Mouse (Mus musculus) embryonic facial prominence, embryonic 15.5 days (tissue): Measurements from ENCODE around the gene Enpp1. TPM values are rescaled to one million over a fixed set of nuclear protein-coding genes. Genes with fewer than 3 reads are reported as not detected.

ENCODE experiments used
- ATAC-seq: fragments of 200-750 bp; cut with Nextera tagmentation; 2 replicates; pipeline ENCODE4 v1.8.0; 2017; ENCODE audit warnings: low read depth, moderate TSS enrichment; ENCODE audit not compliant: insufficient number of reproducible peaks, low FRiP score, low TSS enrichment
- H3K27ac ChIP-seq: fragments of 300-500 bp; sonication (generic); replicated peaks from 2 replicates; pipeline ENCODE4 v1.5.1; 2015; ENCODE audit warnings: mild to moderate bottlenecking, inconsistent platforms
- H3K27me3 ChIP-seq: fragments of 300-500 bp; sonication (generic); 2 replicates; pipeline ENCODE4 v1.6.1; 2015; ENCODE audit warnings: inconsistent platforms
- H3K36me3 ChIP-seq: fragments of 300-500 bp; sonication (generic); 2 replicates; pipeline ENCODE4 v1.6.1; 2015; ENCODE audit warnings: mild to moderate bottlenecking, inconsistent platforms
- H3K4me1 ChIP-seq: fragments of 300-500 bp; sonication (generic); 2 replicates; pipeline ENCODE4 v1.6.1; 2015; ENCODE audit warnings: inconsistent platforms
- H3K4me2 ChIP-seq: fragments of 300-500 bp; sonication (generic); replicated peaks from 2 replicates; pipeline ENCODE4 v1.6.1; 2015; ENCODE audit warnings: mild to moderate bottlenecking, inconsistent platforms
- H3K4me3 ChIP-seq: fragments of 300-500 bp; sonication (generic); replicated peaks from 2 replicates; pipeline ENCODE4 v1.5.1; 2015; ENCODE audit warnings: mild to moderate bottlenecking, inconsistent platforms
- H3K9ac ChIP-seq: fragments of 300-500 bp; sonication (generic); 2 replicates; pipeline ENCODE4 v1.6.1; 2015; ENCODE audit warnings: inconsistent platforms
- H3K9me3 ChIP-seq: fragments of 300-500 bp; sonication (generic); replicated peaks from 2 replicates; pipeline ENCODE4 v1.6.1; 2016; ENCODE audit warnings: inconsistent platforms
- WGBS: fragments of 180-500 bp; shearing (Covaris S2); methylation state at CpG from one replicate; pipeline ENCODE4 v1.1.7; 2015; 5-methylcytosine and 5-hydroxymethylcytosine counted together
- polyA plus RNA-seq: library from polyadenylated mRNA; unstranded; fragments of >200 nt; fragmentation: Nextera tagmentation; extraction: Ambion mirVana; gene quantifications from 2 replicates; pipeline ENCODE4 v1.2.1, GENCODE M21; 2015

Gene Enpp1
- polyA plus RNA-seq, 1 experiment from 2014 or later, result 7.5 TPM

DNA sequence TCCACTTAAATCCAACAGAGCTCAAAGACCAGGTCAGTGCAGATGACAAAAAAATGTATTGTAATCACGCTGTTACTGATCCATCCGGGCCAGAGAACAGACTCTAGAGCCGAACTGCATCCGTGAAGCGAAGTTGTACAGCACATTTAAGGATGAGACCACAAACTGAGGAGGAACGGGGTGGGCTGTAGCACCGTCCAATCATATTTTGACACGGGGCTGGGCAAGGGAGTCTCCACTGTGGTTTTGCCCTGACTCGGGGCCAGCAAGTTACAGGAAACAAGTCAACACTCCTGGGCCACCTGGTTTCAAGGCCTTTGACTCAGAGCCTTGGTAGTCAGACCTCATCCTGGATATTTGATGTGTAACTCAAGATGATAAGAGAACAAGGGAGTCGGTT, 76.1 kb downstream of the Enpp1 start:
- Histone ChIP-seq H3K4me3 (no peak overlapping the region), H3K27me3 (no peaks in the 10 kb centered on the region), H3K9ac (no peak overlapping the region), H3K27ac (no peak overlapping the region), H3K36me3 (no peaks in the 10 kb centered on the region), H3K4me1 (peaks cover 8% of the 10 kb centered on the region; the same call in 1 of the 2 replicates), H3K4me2 (no peak overlapping the region), H3K9me3 (no peaks in the 10 kb centered on the region)
- WGBS, result 85% methylated on average over 10 of the region's 10 CpGs
- ATAC-seq, result no peak

DNA sequence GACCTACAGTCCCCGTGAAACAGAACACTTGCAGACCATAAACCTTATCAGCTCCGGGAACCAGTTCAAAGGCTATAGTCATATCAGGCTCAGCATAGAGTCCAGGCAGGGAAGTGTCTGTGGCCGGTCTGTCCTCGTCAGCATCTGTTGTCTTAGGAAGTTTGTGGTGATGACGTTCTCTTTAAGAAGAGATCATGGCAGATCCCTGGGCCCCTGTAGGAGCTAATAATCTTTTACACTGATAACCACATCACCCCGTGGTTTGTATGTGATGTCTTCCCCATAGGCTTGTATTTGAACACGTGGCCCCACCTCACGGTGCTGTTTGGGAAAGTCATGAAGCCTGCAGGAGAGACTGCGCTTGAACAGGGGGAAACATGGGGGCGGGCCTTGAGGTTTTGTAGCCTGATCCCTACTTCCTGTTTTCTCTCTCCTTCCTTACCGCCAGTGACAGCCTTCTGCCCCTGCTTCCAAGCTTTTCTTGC, 76.6 kb downstream of the Enpp1 start:
- Histone ChIP-seq H3K9ac (no peak overlapping the region), H3K27ac (no peak overlapping the region), H3K4me2 (no peak overlapping the region), H3K27me3 (no peaks in the 10 kb centered on the region), H3K4me3 (no peak overlapping the region), H3K4me1 (peaks cover 10% of the 10 kb centered on the region; the same call in 1 of the 2 replicates), H3K9me3 (no peaks in the 10 kb centered on the region), H3K36me3 (no peaks in the 10 kb centered on the region)
- no peak; the same call in 1 of the 2 replicates for ATAC-seq
- 74% methylated on average over 11 of the region's 11 CpGs for WGBS

DNA sequence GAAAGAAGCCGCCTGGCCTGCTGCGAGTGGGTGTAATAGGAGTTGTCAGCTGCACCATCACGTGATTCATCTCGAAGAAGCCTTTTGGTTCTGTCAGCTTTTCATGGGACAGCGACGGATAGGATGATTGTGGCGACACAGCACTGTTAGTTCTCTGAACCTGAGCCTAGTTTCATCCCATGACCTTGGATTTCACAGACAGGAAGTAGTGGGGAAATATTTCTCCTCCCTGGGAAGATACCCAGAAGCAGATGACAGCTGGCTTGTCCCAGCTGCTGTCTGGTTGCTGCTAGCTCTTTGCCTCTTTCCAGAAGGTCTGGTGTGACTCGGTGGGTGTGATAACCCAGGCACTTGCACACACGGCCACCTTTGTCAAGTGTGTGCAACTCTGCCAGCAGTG, 77.7 kb downstream of the Enpp1 start:
- no peaks in the 10 kb centered on the region for H3K36me3 ChIP-seq
- no peak overlapping the region for H3K9ac ChIP-seq
- H3K27me3 ChIP-seq, result no peaks in the 10 kb centered on the region
- H3K4me3 ChIP-seq, result no peak overlapping the region
- H3K27ac ChIP-seq, result no peak overlapping the region
- no peak for ATAC-seq
- H3K4me2 ChIP-seq, result no peak overlapping the region
- 63% methylated on average over 9 of the region's 9 CpGs for WGBS
- H3K4me1 ChIP-seq, result peaks cover 11% of the 10 kb centered on the region; the same call in 1 of the 2 replicates
- H3K9me3 ChIP-seq, result no peaks in the 10 kb centered on the region

DNA sequence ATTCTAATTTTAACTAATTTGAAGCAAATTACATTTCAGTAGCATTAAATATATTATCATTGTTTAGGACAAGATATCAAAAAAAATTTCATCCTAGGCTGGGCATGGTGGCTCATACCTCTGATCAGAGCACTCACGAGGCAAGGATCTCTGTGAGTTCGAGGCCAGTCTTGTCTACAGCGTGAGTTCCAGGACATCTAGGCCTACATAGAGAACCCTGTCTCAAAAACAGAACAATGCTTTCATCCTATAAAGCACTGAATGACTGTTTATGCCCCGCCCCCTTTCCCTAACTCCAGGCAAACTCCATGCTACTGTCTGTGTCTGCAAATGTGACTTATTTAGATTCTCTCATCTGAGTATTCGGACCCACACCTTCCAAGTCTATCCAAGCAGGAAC, 80.8 kb downstream of the Enpp1 start:
- Histone ChIP-seq H3K27me3 (0 out of 2 replicates have a peak, but pooled peaks cover 6% of the 10 kb centered on the region), H3K4me2 (no peak overlapping the region), H3K9me3 (no peaks in the 10 kb centered on the region), H3K9ac (no peak overlapping the region), H3K36me3 (no peaks in the 10 kb centered on the region), H3K4me3 (no peak overlapping the region), H3K4me1 (0 out of 2 replicates have a peak, but pooled peaks cover 2% of the 10 kb centered on the region), H3K27ac (no peak overlapping the region)
- no peak for ATAC-seq
- 92% methylated on average over 5 of the region's 5 CpGs for WGBS

DNA sequence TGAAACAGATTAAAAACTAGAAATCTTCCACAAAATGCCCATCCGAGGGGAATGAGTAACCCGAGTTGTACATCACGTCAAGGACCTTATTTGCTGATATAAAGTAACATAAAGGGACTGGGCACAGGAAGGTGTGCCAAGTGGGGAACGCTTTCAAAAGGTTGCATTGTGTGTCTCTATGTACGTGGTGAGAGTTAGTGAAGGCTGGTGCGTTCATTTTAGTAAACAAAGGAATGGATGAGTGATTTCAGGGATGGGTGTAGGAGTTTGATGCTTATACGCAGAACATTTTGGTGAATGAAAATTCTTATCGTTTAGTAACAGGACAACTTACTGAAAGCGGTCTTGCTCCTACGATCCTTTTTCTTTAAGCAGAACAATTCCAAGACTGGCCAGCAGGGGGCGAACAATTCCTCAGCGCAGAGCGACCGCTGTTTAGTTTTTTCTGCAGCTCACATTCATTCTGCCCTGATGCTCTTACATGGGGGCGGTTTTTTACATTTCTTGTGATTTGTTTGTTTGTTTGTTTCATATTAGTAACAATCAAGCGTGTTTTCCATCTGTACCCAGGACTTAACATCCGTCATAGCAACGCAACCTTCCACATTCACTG, 81.4 kb downstream of the Enpp1 start:
- Histone ChIP-seq H3K9me3 (no peaks in the 10 kb centered on the region), H3K9ac (no peak overlapping the region), H3K27ac (no peak overlapping the region), H3K4me1 (0 out of 2 replicates have a peak, but pooled peaks cover 2% of the 10 kb centered on the region), H3K27me3 (0 out of 2 replicates have a peak, but pooled peaks cover 6% of the 10 kb centered on the region), H3K36me3 (no peaks in the 10 kb centered on the region), H3K4me2 (peak overlapping the region; percentile 30; the same call in 1 of the 2 replicates), H3K4me3 (no peak overlapping the region)
- ATAC-seq, result no peak; the same call in 1 of the 2 replicates
- 22% methylated on average over 18 of the region's 18 CpGs for WGBS

DNA sequence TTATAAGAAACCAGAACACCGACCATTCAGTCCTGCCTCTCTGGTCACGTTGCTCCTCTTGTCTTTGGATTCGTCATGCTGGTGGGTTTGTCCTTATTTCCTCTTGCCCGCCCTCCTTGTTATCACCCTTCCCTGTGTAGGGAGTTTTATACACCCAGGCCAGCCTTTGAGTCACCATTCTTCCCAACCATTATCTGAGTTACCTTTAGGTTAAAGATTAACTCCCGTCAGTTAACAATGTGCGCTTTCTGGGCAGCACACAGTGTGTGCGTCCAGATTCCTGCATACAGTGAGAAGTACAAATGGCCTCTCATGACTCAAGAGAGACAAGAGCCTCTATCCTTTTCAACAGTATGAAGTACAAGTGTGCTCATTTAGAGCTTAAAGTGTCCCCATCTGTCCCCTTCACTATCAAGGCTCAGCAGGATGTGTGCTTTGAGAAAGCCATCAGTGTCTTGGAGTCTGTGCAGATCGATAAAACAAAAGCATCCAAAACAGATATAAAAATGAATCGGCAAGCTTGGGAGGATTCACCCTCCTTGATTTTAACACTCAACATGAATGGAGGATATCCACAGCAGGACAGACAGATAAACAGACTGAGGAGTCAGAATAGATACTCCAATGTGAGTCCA, 82.8 kb downstream of the Enpp1 start:
- 85% methylated on average over 9 of the region's 9 CpGs for WGBS
- 0 out of 2 replicates have a peak, but pooled peaks cover 6% of the 10 kb centered on the region for H3K27me3 ChIP-seq
- H3K4me3 ChIP-seq, result no peak overlapping the region
- no peak for ATAC-seq
- no peaks in the 10 kb centered on the region for H3K9me3 ChIP-seq
- H3K4me2 ChIP-seq, result no peak overlapping the region
- H3K27ac ChIP-seq, result no peak overlapping the region
- no peaks in the 10 kb centered on the region for H3K36me3 ChIP-seq
- H3K9ac ChIP-seq, result no peak overlapping the region
- H3K4me1 ChIP-seq, result 0 out of 2 replicates have a peak, but pooled peaks cover 2% of the 10 kb centered on the region

DNA sequence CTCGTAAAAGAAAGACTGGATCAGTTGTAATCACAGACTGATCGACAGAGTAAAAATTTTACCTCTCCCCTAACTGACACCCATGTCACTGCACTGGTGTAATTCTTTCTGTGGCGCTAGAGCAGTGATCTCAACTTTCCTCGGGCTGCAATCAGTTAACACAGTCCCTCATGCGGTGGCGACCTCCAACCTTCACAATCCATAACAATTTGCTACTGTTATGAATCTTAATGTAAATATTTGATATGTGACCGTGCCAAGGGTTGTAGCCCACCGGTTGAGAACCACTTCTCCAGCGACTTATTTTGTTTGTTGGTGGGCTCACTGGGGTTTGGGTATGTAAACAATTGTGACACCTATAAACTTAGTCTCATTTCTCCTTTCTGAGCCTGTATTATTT, 83.5 kb downstream of the Enpp1 start:
- no peak overlapping the region for H3K4me2 ChIP-seq
- H3K27me3 ChIP-seq, result 0 out of 2 replicates have a peak, but pooled peaks cover 6% of the 10 kb centered on the region
- H3K4me3 ChIP-seq, result no peak overlapping the region
- H3K27ac ChIP-seq, result no peak overlapping the region
- no peak for ATAC-seq
- 69% methylated on average over 9 of the region's 9 CpGs for WGBS
- H3K9ac ChIP-seq, result no peak overlapping the region
- no peaks in the 10 kb centered on the region for H3K36me3 ChIP-seq
- H3K9me3 ChIP-seq, result no peaks in the 10 kb centered on the region
- 0 out of 2 replicates have a peak, but pooled peaks cover 2% of the 10 kb centered on the region for H3K4me1 ChIP-seq

DNA sequence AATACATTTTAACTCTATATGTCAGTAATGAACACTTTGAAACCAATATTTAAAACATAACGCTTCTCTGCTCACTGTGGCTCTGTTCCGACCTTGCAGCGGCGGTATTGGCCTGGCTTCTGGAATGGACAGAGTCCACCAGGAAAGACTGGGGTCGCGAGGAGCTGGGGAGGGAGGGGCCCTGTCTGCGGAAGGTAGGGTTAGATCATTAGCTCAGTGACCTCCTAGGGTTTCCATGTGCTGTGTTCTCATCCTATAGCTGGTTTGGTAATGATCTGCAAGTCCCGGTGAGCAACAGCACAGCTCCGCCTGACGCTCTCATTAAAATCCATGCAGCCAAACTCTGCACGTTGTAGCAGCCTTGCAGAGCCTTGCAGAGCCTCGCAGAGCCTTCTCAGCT, 84.7 kb downstream of the Enpp1 start:
- WGBS, result 71% methylated on average over 12 of the region's 12 CpGs
- Histone ChIP-seq H3K36me3 (no peaks in the 10 kb centered on the region), H3K27ac (no peak overlapping the region), H3K9ac (no peak overlapping the region), H3K4me3 (no peak overlapping the region), H3K4me2 (no peak overlapping the region), H3K27me3 (0 out of 2 replicates have a peak, but pooled peaks cover 6% of the 10 kb centered on the region), H3K9me3 (no peaks in the 10 kb centered on the region), H3K4me1 (0 out of 2 replicates have a peak, but pooled peaks cover 2% of the 10 kb centered on the region)
- ATAC-seq, result no peak

DNA sequence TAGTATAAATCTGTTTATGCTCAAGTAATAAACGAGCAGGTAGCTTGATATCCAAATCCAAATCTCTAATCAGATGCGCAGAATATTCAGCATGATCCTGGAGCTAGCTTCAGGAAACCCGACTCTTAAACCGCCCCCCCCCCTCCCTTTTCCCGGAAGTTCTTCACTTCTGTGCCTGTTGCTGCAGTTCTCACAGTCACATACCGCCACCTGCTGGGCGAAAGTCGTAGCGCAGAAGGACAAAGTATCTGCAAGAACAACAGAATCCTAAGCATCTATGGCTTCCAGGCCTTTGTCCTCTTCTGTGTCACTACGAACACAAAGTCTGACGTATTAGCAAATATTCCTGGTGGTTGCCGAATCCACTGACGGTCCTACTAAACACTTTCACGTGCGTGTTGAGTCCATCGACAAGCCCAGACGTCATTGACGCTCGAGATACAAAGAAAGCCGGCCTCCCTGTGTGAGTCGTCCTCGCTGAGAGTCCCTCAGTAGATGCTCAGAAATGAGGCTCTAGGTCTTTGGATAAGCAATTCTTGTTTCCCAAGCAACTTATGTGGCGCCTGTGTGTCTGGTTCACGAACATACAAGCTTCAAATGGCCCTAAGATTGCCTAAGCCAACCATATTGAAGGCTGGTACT, 86.8 kb downstream of the Enpp1 start:
- no peaks in the 10 kb centered on the region for H3K36me3 ChIP-seq
- 0 out of 2 replicates have a peak, but pooled peaks cover 6% of the 10 kb centered on the region for H3K27me3 ChIP-seq
- no peak for ATAC-seq
- no peaks in the 10 kb centered on the region for H3K4me1 ChIP-seq
- no peaks in the 10 kb centered on the region for H3K9me3 ChIP-seq
- no peak overlapping the region for H3K27ac ChIP-seq
- no peak overlapping the region for H3K4me3 ChIP-seq
- H3K4me2 ChIP-seq, result peak overlapping the region; percentile 30
- WGBS, result 32% methylated on average over 24 of the region's 24 CpGs
- H3K9ac ChIP-seq, result no peak overlapping the region

DNA sequence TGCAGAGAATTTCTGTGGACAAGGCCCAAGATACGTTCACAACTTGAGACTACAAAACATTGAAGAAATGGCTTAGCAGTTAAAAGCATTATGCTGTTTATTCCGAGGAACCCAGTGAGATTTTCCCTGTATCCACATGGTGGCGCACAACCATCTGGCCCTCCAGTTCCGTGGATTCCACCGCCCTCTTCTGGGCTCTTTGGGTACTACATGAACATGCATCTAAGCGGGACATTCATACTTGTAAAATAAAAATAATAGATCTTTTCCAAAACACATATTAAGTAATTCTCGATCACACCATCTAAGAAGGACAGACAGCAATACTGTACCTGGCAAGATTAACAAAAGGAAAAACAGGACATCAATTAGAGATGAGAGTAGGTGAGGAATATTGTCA, 89.4 kb downstream of the Enpp1 start:
- no peaks in the 10 kb centered on the region for H3K4me1 ChIP-seq
- no peak for ATAC-seq
- H3K36me3 ChIP-seq, result no peaks in the 10 kb centered on the region
- no peaks in the 10 kb centered on the region for H3K9me3 ChIP-seq
- H3K4me3 ChIP-seq, result no peak overlapping the region
- WGBS, result 22% methylated on average over 7 of the region's 7 CpGs
- no peak overlapping the region for H3K4me2 ChIP-seq
- no peak overlapping the region for H3K27ac ChIP-seq
- no peaks in the 10 kb centered on the region for H3K27me3 ChIP-seq
- no peak overlapping the region for H3K9ac ChIP-seq

DNA sequence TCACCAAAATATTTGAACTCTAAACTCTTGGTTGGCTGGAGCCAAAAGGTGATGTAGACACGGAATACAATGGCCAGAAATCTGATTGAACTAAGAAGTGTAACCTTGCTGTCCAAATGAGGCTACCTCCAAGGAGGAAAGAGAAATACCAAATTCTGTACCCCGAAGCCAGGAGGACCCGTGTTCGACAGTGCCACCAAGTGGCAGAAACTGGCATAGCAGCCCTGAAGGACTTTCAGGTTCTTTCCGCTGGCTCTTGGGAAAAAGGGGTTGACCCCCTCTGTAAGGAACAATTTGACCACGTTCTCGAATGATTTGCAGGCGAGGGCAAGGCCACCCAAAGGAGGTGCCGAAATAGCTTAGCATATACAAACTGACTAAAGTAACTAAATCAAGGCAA, 90.4 kb downstream of the Enpp1 start:
- ATAC-seq, result no peak
- H3K36me3 ChIP-seq, result no peaks in the 10 kb centered on the region
- no peak overlapping the region for H3K4me3 ChIP-seq
- no peak overlapping the region for H3K27ac ChIP-seq
- H3K27me3 ChIP-seq, result no peaks in the 10 kb centered on the region
- H3K9me3 ChIP-seq, result no peaks in the 10 kb centered on the region
- 37% methylated on average over 9 of the region's 9 CpGs for WGBS
- H3K9ac ChIP-seq, result no peak overlapping the region
- H3K4me1 ChIP-seq, result no peaks in the 10 kb centered on the region
- H3K4me2 ChIP-seq, result no peak overlapping the region
